Mouse (Mus musculus) erythroblast, embryonic 14.5 days (primary cell): ENCODE measurements around the gene March7.

Source experiments
- GATA1 ChIP-seq: IDR thresholded peaks from 2 replicates; pipeline ENCODE4 v1.6.1; 2012; ENCODE audit warnings: low read length, inconsistent platforms, mixed read lengths
- TAL1 ChIP-seq: IDR thresholded peaks from 3 replicates; pipeline ENCODE4 v1.6.1; 2012; ENCODE audit warnings: low read length, inconsistent platforms, mixed read lengths

DNA sequence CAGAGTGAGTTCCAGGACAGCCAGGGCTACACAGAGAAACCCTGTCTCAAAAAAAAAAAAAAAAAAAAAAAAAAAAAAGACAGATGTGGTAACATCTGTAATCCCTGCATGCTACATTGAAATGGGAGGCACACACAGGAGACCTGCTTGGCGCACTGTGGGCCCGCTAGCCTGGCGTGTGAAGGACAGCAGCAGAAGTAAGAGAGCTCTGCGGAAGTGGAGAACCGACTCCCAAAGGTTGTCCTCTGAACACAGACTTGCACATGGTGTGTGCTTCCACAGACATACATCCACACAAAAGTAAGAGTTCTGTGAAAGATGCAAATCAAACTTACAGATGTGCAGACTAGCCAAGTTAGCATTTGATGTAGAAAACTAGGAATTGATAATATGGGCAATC is 49.5 kb downstream of the March7 start:
- TF ChIP-seq GATA1 (no peak), TAL1 (no peak)
